Mouse (Mus musculus): ENCODE measurements around the gene Atox1.
"Not testable (repeated sequence)": the region's sequence is repeated elsewhere in the genome, so short reads cannot be mapped to it uniquely, and the experiment has no call there.

Atox1 gene

DNA sequence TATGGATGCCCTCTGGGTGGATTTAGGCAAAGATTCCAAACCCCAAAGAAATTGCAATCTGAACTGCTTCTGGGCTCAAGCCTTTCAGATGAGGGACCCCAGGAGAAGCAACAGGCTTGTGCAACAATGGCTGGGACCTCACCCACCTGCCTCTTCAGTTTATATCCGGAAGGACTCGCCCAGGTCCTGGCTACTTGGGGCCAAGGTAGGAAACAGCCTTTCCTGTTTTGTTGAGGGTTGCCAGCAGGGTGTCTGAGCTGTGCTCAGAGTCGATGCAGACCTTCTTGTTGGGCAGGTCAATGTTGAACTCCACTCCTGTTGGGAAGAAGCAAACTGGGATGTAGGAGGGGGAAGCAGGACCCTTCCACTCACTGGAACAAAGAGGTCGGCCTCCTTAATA lies 10.7 kb downstream of the Atox1 start:
- DNase-seq (ENCODE audit: low spot score), result no peak

DNA sequence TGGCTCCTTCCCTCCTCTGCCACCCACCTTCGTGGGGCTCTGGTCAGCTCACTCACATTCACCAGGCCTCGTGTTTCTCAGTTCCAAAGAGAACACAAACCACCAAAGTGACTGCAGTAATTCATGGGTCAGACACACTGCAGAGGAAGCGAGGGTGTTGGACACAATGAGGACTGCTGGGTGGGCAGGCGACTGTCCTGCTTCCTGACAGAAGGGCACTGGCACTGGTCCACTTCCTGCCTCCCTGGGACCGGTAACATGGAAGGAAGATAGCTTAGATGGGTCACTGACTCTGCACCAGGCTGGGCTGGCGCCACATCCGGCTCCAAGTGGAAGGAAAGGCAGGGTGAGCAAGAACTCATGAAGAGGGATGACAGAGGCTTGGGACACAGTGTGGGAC lies 11.5 kb downstream of the Atox1 start:
- DNase-seq (ENCODE audit: low spot score), result no peak

GRCm38 (mm10) chr11:55446579-55446978 lies 14.5 kb downstream of the Atox1 start:
- peak; percentile 90 for DNase-seq (ENCODE audit: low spot score)

- peak; percentile 38 for DNase-seq (ENCODE audit: low spot score)
Measured at GRCm38 (mm10) chr11:55444772-55445171, 16.3 kb downstream of the Atox1 start.

DNA sequence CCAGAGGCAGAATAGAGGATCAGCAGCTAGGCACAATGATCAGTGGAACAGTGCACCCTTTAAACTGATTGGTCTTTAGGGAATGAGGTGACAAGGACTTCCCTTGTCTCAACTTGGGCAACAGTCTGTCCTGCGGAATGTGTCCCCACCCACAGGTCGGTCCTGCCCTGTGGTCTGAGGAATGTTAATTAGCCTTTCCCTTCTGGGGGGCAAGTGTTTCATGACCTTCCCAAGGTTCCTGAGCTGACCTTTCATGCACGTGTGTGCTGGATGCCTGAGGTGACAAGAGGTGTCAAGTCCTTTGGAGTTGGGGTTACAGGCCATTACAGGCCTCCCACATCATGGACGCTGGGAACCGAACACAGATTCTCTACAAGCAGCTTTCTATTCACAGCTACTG lies 21.3 kb downstream of the Atox1 start:
- DNase-seq (ENCODE audit: low spot score), result no peak

DNA sequence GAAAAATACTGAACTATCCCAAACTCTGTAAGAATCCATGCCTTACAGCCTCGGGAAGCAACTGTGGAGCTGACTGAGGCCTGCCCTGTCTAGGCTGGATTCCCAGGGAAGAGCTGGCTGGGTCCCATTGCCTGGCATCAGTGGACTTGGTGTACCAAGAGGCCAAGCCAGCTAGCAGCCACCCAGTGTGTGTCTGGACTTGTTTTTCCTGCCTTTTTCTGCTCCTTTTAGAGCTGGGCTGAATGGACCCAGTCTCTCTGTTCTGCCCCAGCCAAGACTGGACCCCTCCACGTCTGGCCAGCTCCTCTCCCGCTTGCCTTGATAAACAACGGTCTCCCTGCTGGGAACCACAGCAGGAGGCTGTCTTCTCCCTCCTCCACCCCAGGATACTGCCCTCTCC lies 23.0 kb downstream of the Atox1 start:
- no peak for DNase-seq (ENCODE audit: low spot score)

- no peak for DNase-seq (ENCODE audit: low spot score)
Measured at GRCm38 (mm10) chr11:55436089-55436488, 24.9 kb downstream of the Atox1 start.

- DNase-seq (ENCODE audit: low spot score), result no peak
Measured at GRCm38 (mm10) chr11:55432981-55433380, 28.1 kb downstream of the Atox1 start.

- DNase-seq (ENCODE audit: low spot score), result no peak
Measured at GRCm38 (mm10) chr11:55429973-55430372, 31.1 kb downstream of the Atox1 start.

GRCm38 (mm10) chr11:55428186-55429012 lies 32.6 kb downstream of the Atox1 start:
- peak; percentile 92 for DNase-seq (ENCODE audit: low spot score)

- DNase-seq (ENCODE audit: low spot score), result peak; percentile 59
Measured at GRCm38 (mm10) chr11:55424746-55425360, 36.2 kb downstream of the Atox1 start.

DNA sequence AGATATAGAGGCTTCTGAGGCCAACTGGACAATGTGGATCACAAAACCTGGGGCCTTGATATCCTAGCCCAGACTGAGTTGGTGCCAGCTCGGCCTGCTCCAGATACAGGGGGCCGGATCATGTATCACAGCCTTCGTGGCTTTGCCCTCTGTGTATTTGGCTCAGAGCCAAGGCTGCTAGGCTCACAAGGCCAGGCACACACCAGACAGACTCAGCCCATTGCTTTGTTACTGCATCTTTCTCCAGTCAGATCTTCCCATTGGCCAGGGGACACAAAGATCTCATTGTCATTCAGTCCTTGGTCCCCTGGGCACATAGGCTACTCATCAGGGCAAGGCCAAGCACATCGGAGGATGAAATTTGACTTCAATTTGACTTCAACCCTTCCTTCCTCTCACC lies 37.3 kb downstream of the Atox1 start:
- no peak for DNase-seq (ENCODE audit: low spot score)

GRCm38 (mm10) chr11:55422978-55423377 lies 38.1 kb downstream of the Atox1 start, which contains the start of gene Sparc:
Gene Sparc (minus strand): TSS chr11:55423183.
- no peak for DNase-seq (ENCODE audit: low spot score)

GRCm38 (mm10) chr11:55419678-55420307 lies 41.2 kb downstream of the Atox1 start:
- DNase-seq (ENCODE audit: low spot score), result peak; percentile 77

- DNase-seq (ENCODE audit: low spot score), result peak; percentile 32
Measured at GRCm38 (mm10) chr11:55419296-55419677, 41.8 kb downstream of the Atox1 start.

DNA sequence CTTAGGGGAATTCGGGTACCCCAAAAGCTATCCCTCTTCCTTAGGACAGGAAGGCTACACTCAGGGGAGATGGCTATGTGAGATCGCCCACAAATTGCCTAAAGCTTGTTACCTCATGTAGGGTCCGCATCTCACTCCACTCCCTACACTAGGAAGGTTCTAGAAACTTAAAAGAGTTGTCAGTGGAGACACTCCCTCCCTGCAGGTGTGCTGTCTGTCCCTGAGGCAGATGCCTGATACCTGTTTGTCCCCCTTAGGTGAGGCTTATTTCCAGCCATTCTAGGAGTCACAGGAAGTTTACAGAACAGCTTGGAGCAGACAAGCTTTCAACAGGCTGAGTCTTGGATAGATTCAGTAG lies 42.4 kb downstream of the Atox1 start:
- DNase-seq (ENCODE audit: low spot score), result no peak

DNA sequence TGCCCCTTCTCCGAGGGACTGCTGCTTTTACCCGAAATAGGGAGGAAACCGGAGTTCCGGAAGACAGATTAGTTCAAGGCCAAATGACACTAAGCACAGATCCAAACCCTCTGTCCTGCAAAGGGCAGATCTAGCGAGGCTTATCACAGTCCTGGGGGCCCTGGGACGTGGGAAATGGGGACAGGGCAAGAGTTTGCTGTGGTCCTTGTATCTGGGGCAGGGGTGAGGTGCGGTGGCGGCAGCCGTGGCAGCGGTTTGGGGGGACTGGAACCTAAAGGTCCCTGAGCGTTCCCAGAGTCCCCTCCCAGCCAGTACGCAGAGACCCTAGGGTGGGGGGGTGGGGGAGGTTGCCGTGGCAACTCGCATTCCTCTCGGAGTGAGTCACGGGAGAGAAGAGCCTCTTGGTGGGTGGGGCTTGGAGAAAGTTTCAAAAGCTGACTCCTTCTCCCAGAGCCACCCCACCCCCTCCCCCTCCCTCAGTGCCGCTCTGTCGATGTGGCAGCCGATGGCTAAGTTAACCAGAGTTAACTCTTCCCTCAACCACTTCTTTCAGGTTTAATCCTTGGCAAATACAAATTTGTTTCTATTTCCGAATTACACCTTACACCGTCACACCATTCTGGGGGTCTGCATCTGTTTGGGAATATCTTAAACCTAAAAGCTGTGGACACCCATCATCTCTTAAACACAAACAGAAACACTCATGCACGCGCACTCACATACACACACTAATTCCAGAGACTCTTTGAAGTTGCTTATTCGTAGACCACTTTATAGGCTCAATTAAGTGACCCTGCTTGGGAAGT lies 42.9 kb downstream of the Atox1 start:
- peak; percentile 74 for DNase-seq (ENCODE audit: low spot score)

- no peak for DNase-seq (ENCODE audit: low spot score)
Measured at GRCm38 (mm10) chr11:55416609-55417265, 44.3 kb downstream of the Atox1 start.

- not testable (repeated sequence) for DNase-seq (ENCODE audit: low spot score)
Measured at GRCm38 (mm10) chr11:55415731-55416130, 45.3 kb downstream of the Atox1 start.

GRCm38 (mm10) chr11:55415036-55415704 lies 45.9 kb downstream of the Atox1 start:
- peak; percentile 53 for DNase-seq (ENCODE audit: low spot score)

DNA sequence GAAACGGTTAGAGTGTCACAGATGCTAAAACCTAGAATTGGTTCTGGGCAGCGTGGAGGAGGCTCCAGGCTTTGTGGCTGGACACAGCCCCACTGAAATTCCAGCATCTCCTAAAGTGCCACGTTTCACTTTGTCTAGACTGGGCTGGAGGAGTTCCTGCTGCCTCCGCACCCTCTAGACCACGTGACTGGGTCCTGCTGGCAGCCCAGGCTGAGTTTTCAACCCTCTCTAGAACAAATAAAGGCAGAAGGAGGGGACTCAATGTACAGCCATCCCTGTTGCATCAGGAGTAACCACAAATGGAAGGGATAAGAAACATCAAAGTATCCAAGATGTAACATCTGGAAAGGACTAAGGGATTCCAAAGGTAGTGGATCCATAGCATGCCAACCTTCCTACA lies 46.7 kb downstream of the Atox1 start:
- peak; percentile 58 for DNase-seq (ENCODE audit: low spot score)

Data from urinary bladder, postnatal 14 days (tissue).